Mouse (Mus musculus) lung, adult 2 months (tissue): ENCODE measurements around the gene Spata31d1a.

Experiments
- CTCF ChIP-seq: fragments of 200-500 bp; IDR thresholded peaks from 2 replicates; pipeline ENCODE4 v1.5.1; 2011; ENCODE audit warnings: mild to moderate bottlenecking, low read length, control low read depth; ENCODE audit not compliant: insufficient read depth
- POLR2A ChIP-seq: fragments of 200-500 bp; IDR thresholded peaks from 2 replicates; pipeline ENCODE4 v1.6.1; 2011; ENCODE audit warnings: low read depth, mild to moderate bottlenecking, control low read depth, low read length, borderline replicate concordance; ENCODE audit errors: extremely low read depth

- TF ChIP-seq CTCF (no peak), POLR2A (no peak)
These were observed 25.1 kb upstream of the Spata31d1a start for GRCm38 (mm10) chr13:59735190-59735589.
